Mouse (Mus musculus): ENCODE data around the gene Vti1a.
A peak's percentile ranks its signal among the peaks of the same experiment; 100 is the strongest.

Gene Vti1a

DNA sequence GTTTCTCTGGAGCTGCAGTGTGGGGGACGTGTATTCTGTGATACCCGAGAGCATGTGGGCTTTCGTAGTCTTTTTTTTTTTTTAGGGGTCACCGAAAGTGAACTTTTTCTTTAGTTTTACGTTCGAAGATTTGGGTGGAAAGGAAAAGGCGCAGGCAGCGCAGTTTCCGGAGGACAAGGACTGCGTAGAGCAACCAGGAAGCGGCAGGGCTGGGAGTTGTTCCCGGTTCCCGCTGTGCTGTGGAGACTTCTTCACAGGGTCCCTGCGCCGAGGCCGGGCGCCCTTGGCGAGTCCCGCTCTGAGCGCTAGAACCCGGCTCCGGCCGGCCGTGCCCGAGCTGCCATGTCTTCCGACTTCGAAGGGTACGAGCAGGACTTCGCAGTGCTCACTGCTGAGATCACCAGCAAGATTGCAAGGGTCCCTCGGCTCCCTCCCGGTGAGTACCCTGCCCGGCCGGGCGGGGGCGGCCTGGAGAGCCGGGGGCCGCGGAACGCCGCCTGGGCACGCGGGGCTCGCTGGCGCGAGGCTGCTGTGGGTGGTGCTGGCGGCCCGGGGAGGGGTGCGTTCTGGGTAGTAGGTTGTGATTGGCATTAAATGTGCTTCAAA is at the start of gene Vti1a:
Gene Vti1a, plus strand, starts transcription at position 187 of the 606 bp plus-strand sequence.
- DNase-seq (ENCODE audit: low read depth, low spot score): peak; percentile 95

DNA sequence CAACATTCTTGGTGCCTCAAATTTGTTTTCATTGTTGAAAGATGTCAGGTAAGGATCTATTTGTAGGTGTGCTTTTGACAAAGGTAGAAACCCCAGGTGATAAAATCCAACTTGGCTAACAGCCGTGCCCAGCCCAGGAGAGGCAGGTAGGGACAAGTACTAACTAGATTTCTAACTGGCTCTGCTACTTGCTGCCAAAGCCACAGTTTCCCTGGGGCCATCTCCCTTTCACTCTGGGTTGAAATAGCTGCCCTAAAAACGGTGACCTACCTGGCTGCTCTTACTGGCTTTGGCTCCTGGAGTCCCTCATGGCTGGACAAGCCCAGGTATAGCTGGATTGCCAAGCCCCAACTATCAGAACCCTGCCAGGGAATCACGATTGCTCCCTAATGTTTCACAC is 49.3 kb upstream of the Vti1a start:
- DNase-seq (ENCODE audit: low read depth, low spot score): no peak

DNA sequence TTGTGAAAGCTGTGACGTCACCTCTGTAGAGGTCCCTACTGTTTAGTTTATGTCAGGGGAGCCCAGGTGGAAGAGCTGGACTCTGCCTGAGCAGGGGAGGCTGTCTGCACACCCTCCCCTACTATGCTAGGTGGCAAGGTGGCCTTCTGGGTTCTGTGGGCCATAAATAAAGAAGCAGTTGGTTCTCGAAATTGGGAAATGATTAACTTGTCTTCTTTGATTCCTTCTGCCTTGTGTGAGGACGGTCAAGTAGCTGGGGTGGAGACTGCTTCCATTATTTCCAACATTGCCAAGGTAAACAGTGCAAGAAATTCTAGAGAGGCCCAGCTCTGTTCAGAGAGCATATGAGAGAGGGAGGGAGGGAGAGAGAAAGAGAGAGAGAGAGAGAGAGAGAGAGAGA is 47.9 kb upstream of the Vti1a start:
- no peak for DNase-seq (ENCODE audit: low read depth, low spot score)

DNA sequence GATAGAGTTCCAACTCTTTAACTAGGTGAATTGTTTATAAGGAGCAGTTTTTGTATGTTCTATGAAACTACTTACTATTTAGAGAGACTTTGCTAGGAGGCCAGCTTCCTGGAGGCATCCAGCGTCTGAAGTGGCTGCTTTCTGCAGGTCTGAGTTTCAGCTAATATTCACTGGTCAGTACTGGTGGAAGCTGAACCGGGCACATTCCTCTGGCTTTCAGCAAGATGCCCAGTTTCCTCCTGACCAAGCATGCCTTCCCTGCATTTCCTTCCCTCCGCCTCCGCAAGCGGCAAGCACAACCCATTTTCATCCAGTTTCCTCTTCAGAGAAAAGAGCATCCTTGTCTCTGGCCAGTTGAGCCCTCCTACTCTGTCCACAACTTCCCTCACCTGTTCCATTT is 47.0 kb upstream of the Vti1a start:
- no peak for DNase-seq (ENCODE audit: low read depth, low spot score)

DNA sequence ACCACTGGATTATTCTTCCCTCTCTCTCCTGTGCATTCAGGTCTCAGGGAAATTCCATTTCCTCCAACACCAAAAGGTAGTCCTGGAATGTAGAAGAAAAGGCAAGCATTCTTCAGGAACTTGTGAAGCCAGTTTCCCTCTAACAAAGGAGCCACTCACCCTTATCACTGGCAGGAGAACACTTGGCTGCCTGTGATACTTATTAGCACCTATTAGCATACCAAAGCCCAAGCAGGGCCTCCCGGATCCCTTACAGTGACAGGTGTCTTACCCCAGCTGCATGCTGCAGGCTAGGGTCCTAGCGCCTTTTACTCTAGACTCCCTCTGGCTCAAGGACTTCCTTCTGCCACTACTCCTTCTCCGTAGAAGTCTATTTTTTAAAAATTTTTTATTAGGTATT is 44.6 kb upstream of the Vti1a start:
- no peak for DNase-seq (ENCODE audit: low read depth, low spot score)

DNA sequence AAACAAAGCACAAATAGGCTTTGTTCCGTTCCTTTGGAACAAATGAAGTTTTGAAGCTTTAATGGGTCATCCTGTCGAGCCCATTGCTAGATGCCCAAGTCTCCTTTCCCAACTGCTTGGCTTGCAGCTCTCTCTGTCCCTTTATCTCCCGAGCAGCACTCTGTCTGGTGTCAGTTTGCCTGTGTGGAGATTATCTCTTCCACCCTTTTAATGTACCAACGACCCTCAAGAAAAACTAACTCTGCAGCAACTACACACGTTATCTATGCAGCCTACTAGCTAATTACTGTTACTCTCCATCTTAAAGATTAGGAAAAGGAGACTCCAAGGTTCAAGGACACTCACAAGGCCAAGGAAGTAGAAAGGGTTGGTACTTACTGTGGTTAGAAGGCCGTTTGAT is 42.8 kb upstream of the Vti1a start:
- DNase-seq (ENCODE audit: low read depth, low spot score): no peak

DNA sequence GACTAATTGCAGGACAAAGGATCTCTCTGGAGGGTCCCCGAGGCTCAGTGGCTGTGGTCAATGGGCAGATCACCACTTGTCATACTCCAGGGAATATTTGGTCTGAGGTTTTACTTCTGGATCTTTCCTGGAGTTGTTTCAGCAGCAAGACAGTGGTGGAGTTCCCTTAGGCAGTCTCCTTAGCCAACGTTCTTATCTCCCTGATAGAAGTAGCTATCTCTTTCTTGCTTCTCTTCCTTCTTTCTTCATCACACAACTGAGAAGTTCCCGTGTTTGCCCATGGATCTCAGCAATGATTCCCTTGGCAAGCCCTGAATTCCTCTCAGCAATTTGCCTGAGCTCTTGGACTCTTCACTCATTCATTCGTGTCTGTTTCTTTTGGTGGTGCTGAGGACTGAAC is 40.0 kb upstream of the Vti1a start:
- no peak for DNase-seq (ENCODE audit: low read depth, low spot score)

DNA sequence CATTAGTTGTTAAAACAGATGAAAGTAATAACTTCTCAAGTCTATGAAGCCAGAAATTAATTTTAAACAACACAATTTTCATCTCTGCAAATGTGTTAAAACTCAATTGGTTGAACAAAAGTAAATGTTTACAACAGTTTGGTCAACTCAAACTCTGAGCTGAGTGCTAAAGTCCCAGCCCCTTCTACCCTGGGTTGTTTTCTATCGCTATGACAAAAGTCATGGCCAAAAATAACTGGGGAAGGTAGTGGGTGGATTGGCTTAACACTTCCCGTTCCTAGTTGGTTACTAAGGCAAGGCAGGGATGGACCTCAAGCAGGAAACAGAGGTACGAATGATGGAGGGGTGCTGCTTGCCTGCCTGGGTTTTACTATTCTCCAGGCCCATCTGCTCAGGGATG is 39.3 kb upstream of the Vti1a start:
- no peak for DNase-seq (ENCODE audit: low read depth, low spot score)

DNA sequence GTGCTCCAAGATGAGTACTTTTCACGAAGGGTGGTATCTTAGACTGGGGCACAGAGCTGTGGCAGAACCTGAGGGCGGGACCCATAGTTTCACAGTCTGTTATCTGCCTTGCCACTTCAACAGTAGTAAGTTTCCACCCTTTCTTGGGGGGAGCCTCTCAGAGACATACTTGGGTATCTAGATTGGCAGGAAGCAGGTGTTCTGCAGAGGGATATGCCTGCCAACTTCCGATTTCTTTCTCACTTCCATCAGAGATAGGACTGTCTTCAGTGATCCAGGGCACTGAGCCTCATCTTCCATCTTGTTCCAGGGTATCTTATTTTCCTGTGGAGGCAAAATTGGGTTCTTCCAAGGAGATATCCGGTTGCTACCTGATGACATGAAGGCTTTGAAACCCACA is 32.0 kb upstream of the Vti1a start:
- no peak for DNase-seq (ENCODE audit: low read depth, low spot score)

DNA sequence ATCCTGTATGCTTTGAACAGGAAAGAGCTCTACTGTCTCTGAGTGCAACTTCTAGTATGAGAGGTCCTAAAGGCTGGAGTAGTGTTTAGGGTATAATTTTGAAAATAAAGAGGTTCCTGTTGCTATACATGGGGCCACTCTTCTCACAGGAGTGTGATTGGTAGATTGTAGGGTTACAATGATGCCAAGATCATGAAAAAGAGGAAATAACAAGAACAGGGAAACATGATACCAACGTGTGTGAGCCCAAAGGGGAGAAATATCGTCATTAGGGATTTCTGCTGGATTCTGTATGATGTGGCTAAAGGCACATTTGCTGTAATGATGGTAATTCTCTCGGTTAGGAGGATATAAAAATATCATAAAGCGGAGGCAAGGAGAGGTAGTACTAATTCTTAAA is 30.1 kb upstream of the Vti1a start:
- DNase-seq (ENCODE audit: low read depth, low spot score): no peak

DNA sequence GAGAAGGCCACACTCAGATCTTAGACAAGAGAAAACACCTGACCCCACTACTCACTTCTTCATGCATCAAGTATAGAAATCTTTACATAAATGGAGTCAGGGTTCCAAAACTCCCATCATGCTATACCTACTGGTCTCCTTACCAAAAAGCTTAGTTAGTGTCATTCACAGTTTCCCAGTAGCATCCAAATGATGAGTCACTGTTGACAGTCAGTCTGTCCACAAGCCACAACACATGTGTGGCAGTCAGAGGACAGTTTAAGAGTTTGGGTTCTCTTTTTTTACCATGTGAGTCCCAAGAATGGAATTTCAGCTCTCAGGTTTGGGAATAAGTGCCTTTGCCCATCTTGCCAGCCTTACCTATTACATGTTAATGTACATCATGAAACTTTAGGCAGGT is 27.1 kb upstream of the Vti1a start:
- no peak for DNase-seq (ENCODE audit: low read depth, low spot score)

DNA sequence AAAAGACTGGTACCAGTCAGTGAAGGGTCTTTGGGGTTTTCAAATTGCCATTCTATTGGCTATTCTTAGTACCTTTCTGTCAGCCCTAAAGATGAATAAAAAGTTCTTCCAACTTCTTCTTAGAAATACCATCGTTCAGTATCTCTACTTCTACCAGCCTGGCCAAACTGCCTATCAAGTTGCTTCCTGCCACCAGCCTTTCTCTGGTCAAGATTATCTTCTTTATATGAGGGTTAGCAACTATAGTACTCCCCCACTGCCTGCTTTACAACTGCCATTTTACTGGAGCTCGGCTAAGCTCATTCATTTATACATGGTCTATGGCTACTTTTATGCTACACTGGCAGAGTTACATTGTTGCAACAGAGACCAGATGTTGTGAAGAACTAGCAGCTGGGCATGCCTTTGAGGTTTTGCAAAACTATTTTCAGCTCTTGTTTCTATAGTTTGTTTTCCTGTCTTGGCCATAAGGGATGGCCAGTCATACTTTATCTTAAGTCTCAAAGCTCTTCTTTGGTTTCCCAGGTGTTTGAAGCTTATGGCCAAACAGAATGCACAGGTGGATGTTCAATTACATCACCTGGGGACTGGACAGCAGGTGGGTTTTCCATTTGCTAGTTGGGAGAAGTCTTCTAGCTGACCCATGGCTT is 25.3 kb upstream of the Vti1a start:
- DNase-seq (ENCODE audit: low read depth, low spot score): no peak

DNA sequence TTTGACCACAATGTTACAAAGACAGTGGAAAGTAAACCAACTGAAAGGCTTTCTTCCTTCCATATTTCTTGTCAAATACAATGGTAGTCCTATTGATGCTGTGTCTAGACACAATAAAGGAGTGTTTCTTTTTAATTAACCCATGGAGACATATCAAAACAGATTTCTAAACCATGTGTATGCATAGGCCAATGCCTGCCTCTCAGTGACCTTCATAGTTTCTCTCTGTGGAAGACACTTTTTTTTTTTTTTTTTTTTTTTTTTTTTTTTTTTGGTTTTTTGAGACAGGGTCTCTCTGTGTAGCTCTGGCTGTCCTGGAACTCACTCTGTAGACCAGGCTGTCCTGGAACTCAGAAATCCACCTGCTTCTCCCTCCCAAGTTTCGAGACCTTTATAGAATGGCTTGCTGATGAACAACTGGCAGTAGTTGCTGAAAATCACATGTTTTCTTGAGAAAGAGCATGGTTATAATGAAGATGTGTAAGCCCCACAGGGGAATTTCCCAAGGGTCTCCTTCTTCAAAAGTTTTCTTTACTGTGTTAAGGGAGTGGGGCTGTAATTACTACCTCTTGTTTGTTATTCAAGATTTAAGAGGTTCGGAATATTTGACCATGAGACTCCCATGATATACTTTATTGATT is 23.8 kb upstream of the Vti1a start:
- no peak for DNase-seq (ENCODE audit: low read depth, low spot score)

DNA sequence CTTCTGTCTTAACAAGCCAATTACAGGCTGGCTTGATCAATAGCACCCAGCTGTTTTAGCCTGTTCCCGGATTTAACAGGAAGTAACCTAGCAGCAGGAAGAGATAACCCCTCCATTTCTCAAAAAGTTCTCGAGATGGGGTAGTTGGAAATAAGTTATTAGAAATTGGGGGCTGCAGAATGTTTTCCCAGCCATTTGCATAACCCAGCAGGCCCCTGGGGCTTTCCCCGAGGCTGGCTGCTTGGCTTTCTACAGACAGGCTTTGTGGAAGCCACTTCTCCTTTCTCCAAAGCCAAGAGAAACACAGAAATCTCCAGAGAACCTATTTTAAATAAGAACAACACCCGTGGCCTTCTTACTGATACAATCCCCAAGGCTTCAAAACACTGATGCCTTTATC is 22.9 kb upstream of the Vti1a start:
- no peak for DNase-seq (ENCODE audit: low read depth, low spot score)

DNA sequence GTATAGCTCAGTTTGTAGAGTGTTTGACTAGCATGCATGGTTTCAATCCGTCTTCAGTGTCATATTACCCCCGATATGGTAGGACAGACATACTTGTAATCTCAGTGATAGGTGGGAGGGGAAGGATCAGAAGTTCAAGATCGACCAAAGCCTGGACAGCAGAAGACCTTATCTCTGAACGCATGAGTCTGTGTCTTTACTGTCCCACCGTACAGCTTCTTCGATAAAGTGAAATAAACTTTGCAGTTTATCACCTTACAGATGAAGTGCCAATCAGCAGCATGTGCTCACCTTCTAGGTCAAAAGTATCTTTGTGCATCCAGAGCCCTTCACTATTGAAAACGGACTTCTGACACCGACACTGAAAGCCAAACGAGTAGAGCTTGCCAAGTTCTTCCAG is 21.0 kb upstream of the Vti1a start:
- DNase-seq (ENCODE audit: low read depth, low spot score): no peak

DNA sequence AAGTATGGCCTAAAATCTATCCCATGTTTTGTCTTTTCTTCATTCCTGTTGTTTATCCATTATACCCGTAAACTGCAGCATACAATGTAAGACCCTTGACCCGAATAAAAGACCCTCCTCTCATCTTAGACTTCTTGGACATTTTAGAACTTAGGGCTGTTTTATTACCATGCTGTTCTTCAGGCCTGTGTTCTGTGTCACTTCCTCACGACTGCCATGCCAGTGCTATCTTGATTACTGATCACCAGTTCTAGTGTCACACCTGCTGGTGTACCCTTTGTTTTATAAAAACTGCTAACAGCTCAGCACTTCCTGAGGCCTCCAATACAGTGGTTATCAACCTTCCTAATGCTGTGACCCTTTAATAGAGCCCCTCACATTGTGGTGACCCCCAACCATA is 20.5 kb upstream of the Vti1a start:
- DNase-seq (ENCODE audit: low read depth, low spot score): no peak

DNA sequence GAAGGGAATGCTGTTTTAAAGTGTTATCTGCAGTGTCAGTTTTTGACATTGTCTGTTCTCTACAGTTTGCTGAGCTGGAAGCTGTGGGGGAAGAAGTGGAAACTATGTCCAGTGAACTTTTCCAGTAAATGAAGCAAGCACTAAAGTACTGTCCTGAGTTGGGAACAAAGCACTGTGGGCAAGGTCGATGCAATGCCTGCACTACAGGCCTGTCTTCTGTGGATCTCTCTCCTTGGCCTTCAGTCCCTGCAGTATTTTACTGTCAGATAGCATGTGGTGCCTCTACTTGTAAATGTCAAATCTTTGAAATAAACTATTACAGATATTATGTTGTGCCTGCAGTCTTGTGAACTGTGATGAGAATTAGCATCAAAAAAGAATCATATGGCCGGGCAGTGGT is 19.8 kb upstream of the Vti1a start:
- no peak for DNase-seq (ENCODE audit: low read depth, low spot score)

DNA sequence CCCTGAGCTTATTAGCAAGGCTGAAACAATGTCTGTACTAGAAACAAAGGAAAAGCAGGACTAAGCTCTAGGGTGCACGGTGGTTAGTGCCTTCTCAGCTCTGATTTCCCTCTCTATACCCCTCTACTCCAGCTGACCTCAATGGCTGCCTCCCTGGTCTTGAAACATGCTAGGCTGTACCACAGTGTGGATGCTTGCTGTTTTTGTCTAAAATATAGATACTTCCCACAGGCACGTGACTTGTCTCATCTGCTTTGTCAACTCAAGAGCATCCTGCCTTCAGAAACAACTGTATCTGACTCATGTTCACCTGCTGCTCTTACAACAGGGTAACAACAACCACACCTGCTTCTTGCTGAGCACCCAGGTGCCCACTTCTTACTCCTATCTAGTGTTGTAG is 18.6 kb upstream of the Vti1a start:
- DNase-seq (ENCODE audit: low read depth, low spot score): no peak

DNA sequence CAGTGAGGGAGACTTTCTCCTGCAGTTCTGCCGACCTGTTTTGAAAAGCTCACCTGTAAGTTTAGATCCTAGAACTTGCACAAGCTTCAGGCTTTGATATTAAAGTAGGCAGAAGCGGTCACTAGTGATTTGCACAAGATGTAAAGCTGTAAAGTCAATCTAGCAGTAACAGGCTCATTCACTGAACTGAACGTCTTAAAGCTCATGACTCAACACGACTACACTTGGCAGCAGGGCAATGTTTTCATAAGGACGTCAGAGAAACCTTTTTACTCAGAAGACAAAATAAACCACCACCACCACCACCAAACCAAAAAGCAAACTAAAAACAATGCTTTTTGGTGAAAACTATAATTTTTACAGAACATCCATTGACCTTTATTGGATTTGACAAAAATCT is 18.1 kb upstream of the Vti1a start:
- DNase-seq (ENCODE audit: low read depth, low spot score): no peak

DNA sequence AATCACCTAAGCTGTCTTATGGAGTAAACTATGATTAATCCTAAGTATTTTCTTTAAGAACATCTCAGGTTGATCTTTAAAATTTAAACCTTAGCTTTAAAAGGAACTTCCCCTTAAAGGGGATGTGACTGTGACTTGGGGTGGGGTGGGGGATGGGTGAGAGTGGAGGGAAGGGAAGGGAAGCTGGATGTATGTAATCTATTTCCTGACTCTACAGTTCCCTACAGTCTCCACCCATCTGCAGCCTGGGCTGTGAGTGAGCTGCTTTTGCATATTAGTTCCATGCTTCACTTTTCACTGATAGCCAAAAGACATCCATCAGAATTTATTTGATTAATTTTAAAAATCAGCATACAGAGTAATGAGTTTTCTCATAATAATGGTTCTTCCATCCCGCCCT is 16.7 kb upstream of the Vti1a start:
- no peak for DNase-seq (ENCODE audit: low read depth, low spot score)

DNA sequence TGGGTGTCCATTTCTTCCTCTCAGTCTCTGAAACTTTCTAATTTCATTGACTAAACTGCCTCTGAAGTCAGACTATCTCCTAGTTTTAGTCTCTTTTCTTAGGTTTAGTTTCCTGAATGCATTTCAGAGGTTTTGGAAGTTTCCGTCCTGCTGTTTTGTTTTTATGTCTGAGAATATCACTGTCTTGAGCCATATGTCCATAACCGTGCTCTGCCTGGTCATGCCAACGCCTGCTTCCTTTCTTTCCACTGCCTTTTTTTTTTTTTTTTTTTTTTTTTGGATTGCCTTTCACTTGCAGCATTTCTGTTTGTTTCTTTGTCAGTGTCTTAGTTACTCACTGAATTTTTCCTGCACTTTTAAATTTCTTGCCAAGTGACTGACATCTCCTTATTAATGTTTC is 15.6 kb upstream of the Vti1a start:
- DNase-seq (ENCODE audit: low read depth, low spot score): no peak

DNA sequence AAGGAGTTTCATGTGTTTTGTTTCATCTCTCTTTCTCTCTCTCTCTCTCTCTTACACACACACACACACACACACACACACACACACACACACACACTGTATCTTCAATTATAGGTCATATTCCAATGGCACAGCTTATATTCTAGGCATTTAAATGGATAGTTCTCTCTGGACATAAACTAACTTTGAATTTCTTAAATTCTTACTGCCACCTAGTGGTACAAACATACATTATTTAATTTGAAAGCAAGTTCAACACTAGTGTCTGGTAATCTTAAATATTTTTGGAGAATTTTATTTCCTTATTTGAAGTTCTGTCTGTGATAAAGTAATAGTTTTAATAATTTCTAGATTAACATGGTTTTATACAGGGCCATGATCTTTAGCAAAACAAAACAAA is 11.1 kb upstream of the Vti1a start:
- no peak for DNase-seq (ENCODE audit: low read depth, low spot score)

DNA sequence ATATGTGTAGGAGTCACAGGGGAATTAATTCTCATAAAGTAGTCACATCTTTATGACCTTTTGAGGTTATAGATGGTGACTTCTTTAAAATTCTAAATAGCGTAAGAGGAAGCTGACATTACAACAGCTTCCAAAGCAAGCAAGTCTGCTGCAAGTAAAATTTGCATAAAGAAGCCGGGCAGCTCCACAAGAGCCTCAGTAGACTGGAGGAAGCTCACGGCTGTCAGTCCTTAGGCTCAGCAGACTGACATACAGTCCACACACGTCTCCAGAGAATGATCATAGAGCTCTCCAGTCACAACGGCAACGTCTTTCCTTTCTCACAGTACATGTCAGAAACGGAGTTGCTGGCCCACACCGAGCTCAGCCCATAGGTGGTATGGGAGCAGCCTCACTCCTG is 4.2 kb upstream of the Vti1a start:
- DNase-seq (ENCODE audit: low read depth, low spot score): no peak

DNA sequence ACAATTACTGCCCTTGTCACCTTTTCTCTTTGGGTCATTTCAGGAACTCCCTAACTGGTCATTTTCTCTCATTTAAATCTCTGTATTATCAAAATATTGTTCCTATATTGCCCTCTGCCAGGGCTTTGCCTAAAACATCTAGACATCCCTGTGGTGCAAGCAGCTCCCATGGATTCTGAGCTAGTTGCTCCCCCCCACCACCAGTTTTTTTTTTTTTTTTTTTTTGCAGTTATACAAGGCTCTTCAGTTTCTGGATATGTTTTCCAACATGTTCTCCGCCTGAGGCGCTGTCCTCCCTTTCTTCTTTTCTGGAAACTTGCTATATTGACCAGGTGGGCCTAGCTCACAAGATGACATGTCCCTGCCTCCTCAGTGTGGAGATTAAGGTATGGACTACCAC is 2.4 kb upstream of the Vti1a start:
- DNase-seq (ENCODE audit: low read depth, low spot score): no peak

All from telencephalon, adult 2 months (tissue).